Mouse (Mus musculus) kidney, postnatal 0 days (tissue): ENCODE data around the gene Meox1. TPM values are rescaled to one million over a fixed set of nuclear protein-coding genes. Genes with fewer than 3 reads are reported as not detected.

Source experiments
- ATAC-seq: fragments of 200-750 bp; cut with Nextera tagmentation; replicated peaks from 2 replicates; pipeline ENCODE4 v1.8.0; 2017; ENCODE audit warnings: low read depth, moderate number of reproducible peaks, moderate TSS enrichment, moderate library complexity; ENCODE audit not compliant: low FRiP score
- DNase-seq: peaks from one replicate; pipeline ENCODE4 v3.0.0-alpha.2; 2016; ENCODE audit warnings: low spot score
- H3K27ac ChIP-seq: fragments of 300-500 bp; sonication (generic); 2 replicates; pipeline ENCODE4 v1.5.1; 2014; ENCODE audit warnings: mild to moderate bottlenecking
- H3K27me3 ChIP-seq: fragments of 300-500 bp; sonication (generic); 2 replicates; pipeline ENCODE4 v1.6.1; 2014; ENCODE audit warnings: low read length, mixed read lengths; ENCODE audit not compliant: insufficient read depth
- H3K36me3 ChIP-seq: fragments of 300-500 bp; sonication (generic); 2 replicates; pipeline ENCODE4 v1.6.1; 2014; ENCODE audit warnings: low read length, mixed read lengths; ENCODE audit not compliant: insufficient read depth
- H3K4me1 ChIP-seq: fragments of 300-500 bp; sonication (generic); replicated peaks from 2 replicates; pipeline ENCODE4 v1.6.1; 2014; ENCODE audit warnings: antibody characterized with exemption, low read length, mixed read lengths; ENCODE audit not compliant: insufficient read depth
- H3K4me2 ChIP-seq: fragments of 300-500 bp; sonication (generic); 2 replicates; pipeline ENCODE4 v1.6.1; 2014; ENCODE audit warnings: mild to moderate bottlenecking, low read length, moderate library complexity, mixed read lengths
- H3K4me3 ChIP-seq: fragments of 300-500 bp; sonication (generic); replicated peaks from 2 replicates; pipeline ENCODE4 v1.5.1; 2014; ENCODE audit warnings: low read depth, low read length
- H3K9ac ChIP-seq: fragments of 300-500 bp; sonication (generic); 2 replicates; pipeline ENCODE4 v1.6.1; 2014; ENCODE audit warnings: low read depth, low read length
- H3K9me3 ChIP-seq: fragments of 300-500 bp; sonication (generic); replicated peaks from 2 replicates; pipeline ENCODE4 v1.6.1; 2016; ENCODE audit warnings: low read length, inconsistent platforms, mixed read lengths
- CTCF ChIP-seq: IDR thresholded peaks from 2 replicates; pipeline ENCODE4 v1.5.1; 2016; ENCODE audit warnings: antibody characterized with exemption, low read depth, mild to moderate bottlenecking, moderate library complexity
- WGBS: fragments of 180-500 bp; shearing (Covaris S2); extraction: QIAGEN DNeasy Blood & Tissue Kit; methylation state at CpG from one replicate; pipeline ENCODE4 v1.1.7; 2014; 5-methylcytosine and 5-hydroxymethylcytosine counted together
- polyA plus RNA-seq: library from polyadenylated mRNA; unstranded; fragments of >200 nt; fragmentation: Nextera tagmentation; extraction: Ambion mirVana; gene quantifications from 2 replicates; pipeline ENCODE4 v1.2.1, GENCODE M21; 2015

Gene Meox1
- polyA plus RNA-seq, 1 experiment from 2014 or later: 14.3 TPM

DNA sequence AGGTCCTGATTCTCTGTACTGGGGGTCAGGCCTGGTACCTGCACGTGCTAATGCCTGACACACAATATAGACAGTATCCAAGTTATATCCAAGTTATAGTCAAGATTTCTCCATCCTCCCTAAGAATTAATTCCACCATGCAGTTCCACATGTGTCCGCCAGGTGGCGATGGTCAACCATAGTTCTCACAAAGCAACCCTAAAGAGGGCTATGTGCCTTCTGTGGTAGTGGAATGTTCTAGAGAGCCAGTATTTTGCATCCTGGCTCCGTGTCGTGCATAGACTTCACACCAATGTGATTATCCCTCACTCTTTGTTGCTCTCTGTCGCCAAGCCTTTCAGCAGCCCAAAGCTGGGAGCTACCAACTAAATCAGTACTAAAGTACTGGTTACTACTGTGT is 25.5 kb upstream of the Meox1 start:
- Histone ChIP-seq H3K27ac (no peak overlapping the region), H3K4me1 (peaks cover 5% of the 10 kb centered on the region; the same call in 1 of the 2 replicates), H3K4me3 (no peak overlapping the region), H3K36me3 (no peaks in the 10 kb centered on the region), H3K27me3 (0 out of 2 replicates have a peak, but pooled peaks cover 3% of the 10 kb centered on the region), H3K4me2 (no peak overlapping the region), H3K9ac (no peak overlapping the region), H3K9me3 (no peaks in the 10 kb centered on the region)
- DNase-seq (peak; percentile 94), ATAC-seq (0 out of 2 replicates have a peak, but pooled peaks have one; percentile 38)
- WGBS: 2% methylated on average over 6 of the region's 6 CpGs
- TF ChIP-seq CTCF: peak; percentile 99

- no peaks in the 10 kb centered on the region for H3K9me3 ChIP-seq
- 78% methylated on average over 3 of the region's 3 CpGs for WGBS
- 0 out of 2 replicates have a peak, but pooled peaks cover 3% of the 10 kb centered on the region for H3K27me3 ChIP-seq
- no peak overlapping the region for H3K4me2 ChIP-seq
- H3K4me1 ChIP-seq: peaks cover 5% of the 10 kb centered on the region; the same call in 1 of the 2 replicates
- H3K27ac ChIP-seq: no peak overlapping the region
- TF ChIP-seq CTCF: no peak
- ATAC-seq (no peak), DNase-seq (no peak)
- H3K36me3 ChIP-seq: no peaks in the 10 kb centered on the region
- H3K4me3 ChIP-seq: no peak overlapping the region
- H3K9ac ChIP-seq: no peak overlapping the region
These were observed 24.4 kb upstream of the Meox1 start for GRCm38 (mm10) chr11:101918609-101919008.

GRCm38 (mm10) chr11:101916772-101917171 is 22.6 kb upstream of the Meox1 start:
- 74% methylated on average over 3 of the region's 3 CpGs for WGBS
- no peak for ATAC-seq

DNA sequence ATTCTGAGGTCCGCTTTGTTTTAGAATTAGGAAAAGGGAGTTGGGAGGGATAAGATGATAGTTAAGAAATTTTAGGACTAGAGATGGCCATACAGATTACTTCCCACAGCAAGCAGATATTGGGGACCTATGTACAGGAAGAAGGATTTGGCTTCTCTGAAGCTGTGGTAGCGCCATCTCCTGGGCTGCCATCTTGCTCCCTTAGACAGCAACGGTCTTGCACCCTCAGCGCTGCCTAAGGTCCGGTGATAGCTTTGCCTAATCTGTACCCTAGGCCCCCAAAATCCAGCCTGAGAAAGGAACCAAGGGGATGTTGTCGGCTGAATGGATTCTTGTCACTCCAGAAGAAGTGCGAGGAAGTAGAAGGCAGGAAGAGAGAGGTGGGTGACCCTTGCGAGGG is 19.4 kb upstream of the Meox1 start:
- no peak for ATAC-seq
- H3K27ac ChIP-seq: no peak overlapping the region
- TF ChIP-seq CTCF: peak; percentile 44; the same call in 1 of the 2 replicates

More at GRCm38 (mm10) chr11:101916772-101917171, 22.6 kb upstream of the Meox1 start:
- H3K27ac ChIP-seq: no peak overlapping the region
- H3K4me3 ChIP-seq: no peak overlapping the region
- H3K36me3 ChIP-seq: no peaks in the 10 kb centered on the region
- 0 out of 2 replicates have a peak, but pooled peaks cover 3% of the 10 kb centered on the region for H3K27me3 ChIP-seq
- peak; percentile 61 for TF ChIP-seq CTCF
- no peak overlapping the region for H3K4me2 ChIP-seq
- H3K9ac ChIP-seq: no peak overlapping the region
- H3K4me1 ChIP-seq: peaks cover 5% of the 10 kb centered on the region; the same call in 1 of the 2 replicates
- DNase-seq: peak; percentile 36
- no peaks in the 10 kb centered on the region for H3K9me3 ChIP-seq

DNA sequence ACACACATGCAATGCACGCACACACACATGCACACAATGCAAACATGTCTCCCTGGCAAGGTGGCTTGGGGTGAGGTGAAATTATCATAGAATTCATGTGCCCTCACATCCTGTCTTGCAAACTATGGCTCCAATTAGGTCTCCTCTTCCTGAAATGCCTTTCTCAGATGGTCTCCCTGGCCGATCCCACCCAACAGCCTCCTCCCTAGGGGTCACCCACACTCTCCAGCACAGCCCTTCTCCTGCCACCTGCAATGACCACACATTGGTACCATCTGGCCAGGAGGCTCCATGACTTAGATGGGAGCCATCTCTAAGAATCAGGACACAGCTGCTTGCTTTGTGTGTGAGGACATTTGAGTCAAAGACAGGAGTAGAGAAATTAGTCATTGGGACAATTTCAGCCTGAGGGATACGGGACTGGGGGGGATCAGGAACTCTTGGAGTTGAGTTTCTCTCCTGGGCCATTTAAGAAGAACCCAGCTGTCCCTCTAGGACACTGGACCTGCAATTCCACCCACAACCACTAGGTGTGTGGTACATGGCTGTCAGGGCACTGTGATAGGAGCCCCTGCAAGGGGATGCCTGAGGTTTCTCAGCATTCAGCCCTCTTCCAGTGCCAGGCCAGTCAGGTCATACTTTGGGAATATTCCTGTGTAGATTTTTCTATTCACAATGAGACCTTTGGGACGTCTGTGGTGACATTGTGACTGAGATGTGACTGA is 17.8 kb upstream of the Meox1 start:
- H3K9me3 ChIP-seq: no peaks in the 10 kb centered on the region
- no peak overlapping the region for H3K27ac ChIP-seq
- ATAC-seq (no peak), DNase-seq (no peak)
- H3K27me3 ChIP-seq: no peaks in the 10 kb centered on the region
- H3K9ac ChIP-seq: no peak overlapping the region
- no peak overlapping the region for H3K4me2 ChIP-seq
- peak; percentile 52; the same call in 1 of the 2 replicates for TF ChIP-seq CTCF
- H3K4me1 ChIP-seq: no peaks in the 10 kb centered on the region
- H3K4me3 ChIP-seq: no peak overlapping the region
- 73% methylated on average over 4 of the region's 4 CpGs for WGBS
- no peaks in the 10 kb centered on the region for H3K36me3 ChIP-seq

More for the DNA sequence above, 19.4 kb upstream of the Meox1 start:
- H3K4me2 ChIP-seq: no peak overlapping the region
- H3K36me3 ChIP-seq: no peaks in the 10 kb centered on the region
- 0 out of 2 replicates have a peak, but pooled peaks cover 2% of the 10 kb centered on the region for H3K27me3 ChIP-seq
- H3K9me3 ChIP-seq: no peaks in the 10 kb centered on the region
- WGBS: 68% methylated on average over 8 of the region's 8 CpGs
- DNase-seq: no peak
- H3K9ac ChIP-seq: no peak overlapping the region
- H3K4me3 ChIP-seq: no peak overlapping the region
- no peaks in the 10 kb centered on the region for H3K4me1 ChIP-seq

DNA sequence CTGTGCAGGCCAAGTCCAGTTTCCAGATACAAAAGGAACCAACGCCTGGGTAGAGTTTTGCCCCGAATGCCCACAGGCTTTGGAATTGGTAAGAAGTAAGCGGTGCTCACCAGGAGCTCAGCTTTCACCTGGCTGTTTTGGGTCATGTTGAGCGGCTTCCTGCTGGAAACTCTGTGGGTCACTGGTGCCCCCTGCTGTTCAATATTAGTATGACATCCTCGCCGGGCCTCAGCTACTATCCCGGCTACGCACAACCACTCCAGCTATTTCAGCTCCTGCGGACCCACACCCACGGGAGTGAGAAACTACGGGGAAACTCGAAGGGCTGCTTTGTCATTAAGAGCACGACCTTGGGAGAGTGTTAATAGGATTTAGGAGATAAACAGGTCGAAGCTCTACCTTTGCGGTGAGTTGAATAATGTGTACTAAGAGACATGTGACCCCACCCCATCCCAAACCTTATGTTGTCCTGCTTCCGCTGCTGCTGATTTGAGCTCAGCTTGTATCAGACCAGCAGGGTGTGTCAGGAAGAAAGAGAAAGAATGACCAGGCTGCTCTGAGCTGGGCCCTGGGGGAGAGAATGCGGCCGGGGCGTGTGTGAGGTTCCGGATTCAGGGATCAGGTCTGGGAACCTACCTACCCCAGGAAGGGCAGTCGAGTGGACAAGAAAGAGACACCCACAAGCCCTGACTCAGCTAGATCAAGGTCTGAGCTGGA is 16.2 kb upstream of the Meox1 start:
- Histone ChIP-seq H3K9ac (no peak overlapping the region), H3K4me2 (no peak overlapping the region), H3K4me1 (no peaks in the 10 kb centered on the region), H3K27me3 (no peaks in the 10 kb centered on the region), H3K27ac (no peak overlapping the region), H3K4me3 (no peak overlapping the region), H3K36me3 (no peaks in the 10 kb centered on the region), H3K9me3 (no peaks in the 10 kb centered on the region)
- peak; percentile 87 for DNase-seq
- WGBS: 23% methylated on average over 21 of the region's 21 CpGs
- peak; percentile 23; the same call in 1 of the 2 replicates for ATAC-seq
- peak; percentile 92 for TF ChIP-seq CTCF
